ENCODE assay signal across 30 mouse cellular contexts in genomic region chr12:118043130-118043647, GRCm38 (mm10).
DNase-seq lines count a peak whose midpoint lies in the region; ATAC-seq and TF ChIP-seq lines count a peak whose summit lies in the region.
"Had no signal": no experiment of that assay in that cellular context is flagged by ENCODE, and none has a peak within 500 bp of the region (broad histone marks: within the 10 kb centered on the region; RNA-seq: fewer than 3 reads in every experiment).

No protein-coding gene starts in this region.

- no peak for TF ChIP-seq EP300 in heart, adult 2 months (IDR thresholded peaks at IDR 0.05; ENCODE audit: insufficient read depth, low read depth, low read length)
- no peak for TF ChIP-seq EP300 in liver, embryonic 14.5 days (IDR thresholded peaks at IDR 0.05; ENCODE audit: low read depth)

- H3K4me3 ChIP-seq in heart, adult 2 months, result no peak overlapping the region
- no peak overlapping the region for H3K4me3 ChIP-seq in liver, embryonic 14.5 days (ENCODE audit: insufficient read depth in 1 of 2, low read depth in 2 of 2, low read length in 2 of 2)
- H3K4me3 ChIP-seq in embryonic fibroblast, embryonic 13.5 days (ENCODE audit: insufficient read depth, low read length), result no peak overlapping the region
- H3K4me3 ChIP-seq: erythroblast, embryonic 14.5 days; heart, embryonic 12.5 days; hindbrain, embryonic 13.5 days; liver, embryonic 15.5 days; midbrain, embryonic 10.5 days; midbrain, embryonic 15.5 days; neural tube, embryonic 15.5 days had no signal

- H3K4me2 ChIP-seq in liver, embryonic 14.5 days (ENCODE audit: low read depth), result no peak overlapping the region
- H3K4me2 ChIP-seq: heart, embryonic 12.5 days; hindbrain, embryonic 13.5 days; liver, embryonic 15.5 days; midbrain, embryonic 15.5 days; neural tube, embryonic 15.5 days had no signal

- no peaks in the 10 kb centered on the region for H3K9me3 ChIP-seq in liver, embryonic 14.5 days (ENCODE audit: control insufficient read depth, low read length)
- H3K9me3 ChIP-seq: heart, embryonic 12.5 days; hindbrain, embryonic 13.5 days; liver, embryonic 15.5 days; midbrain, embryonic 10.5 days; midbrain, embryonic 15.5 days; neural tube, embryonic 15.5 days had no signal

- no peak for TF ChIP-seq POLR2A in heart, adult 2 months (IDR thresholded peaks at IDR 0.05; ENCODE audit: insufficient read depth, low read depth, low read length)
- no peak for TF ChIP-seq POLR2A in embryonic fibroblast, embryonic 13.5 days (IDR thresholded peaks at IDR 0.05; ENCODE audit: low read depth, low read length)

- H3K27ac ChIP-seq in heart, adult 2 months, result no peak overlapping the region
- H3K27ac ChIP-seq in liver, embryonic 14.5 days, result no peak overlapping the region
- H3K27ac ChIP-seq in embryonic fibroblast, embryonic 13.5 days (ENCODE audit: insufficient read depth, low read length), result no peak overlapping the region
- H3K27ac ChIP-seq: hindbrain, embryonic 13.5 days; liver, embryonic 15.5 days; midbrain, embryonic 10.5 days; midbrain, embryonic 15.5 days; neural tube, embryonic 15.5 days had no signal

- H3K4me1 ChIP-seq in heart, adult 2 months (ENCODE audit: control insufficient read depth, insufficient read depth, low read length), result no peaks in the 10 kb centered on the region; the same call in 1 of the 2 replicates
- no peaks in the 10 kb centered on the region for H3K4me1 ChIP-seq in liver, embryonic 14.5 days (replicated peaks; ENCODE audit: control insufficient read depth in 2 of 2, insufficient read depth in 2 of 2, low read length in 1 of 2)
- H3K4me1 ChIP-seq in embryonic fibroblast, embryonic 13.5 days (ENCODE audit: control insufficient read depth, insufficient read depth, low read length), result no peaks in the 10 kb centered on the region
- H3K4me1 ChIP-seq: hindbrain, embryonic 13.5 days; liver, embryonic 15.5 days; midbrain, embryonic 10.5 days; midbrain, embryonic 15.5 days; neural tube, embryonic 15.5 days had no signal

- no peak overlapping the region for H3K9ac ChIP-seq in heart, adult 2 months (ENCODE audit: low read depth, low read length)
- H3K9ac ChIP-seq in liver, embryonic 14.5 days (replicated peaks), result no peak overlapping the region
- H3K9ac ChIP-seq: heart, embryonic 12.5 days; hindbrain, embryonic 13.5 days; liver, embryonic 15.5 days; midbrain, embryonic 15.5 days; neural tube, embryonic 15.5 days had no signal

- 0 out of 2 replicates have a peak, but pooled peaks have one; percentile 23 for ATAC-seq in liver, embryonic 14.5 days (ENCODE audit: insufficient read depth)
- ATAC-seq: activated CD4-positive, CD25-positive, alpha-beta regulatory T cell, adult 4 months; CD4-positive, CD25-positive, alpha-beta regulatory T cell, adult 4 months; forebrain, embryonic 14.5 days; intestine, embryonic 16.5 days; midbrain, embryonic 15.5 days had no signal

- intact Hi-C loops in heart, adult 2 months (cut with DNase I), result no loop called here

- no peaks in the 10 kb centered on the region for H3K79me2 ChIP-seq in heart, adult 2 months (replicated peaks; ENCODE audit: control insufficient read depth, insufficient read depth, low read length)

- DNase-seq in heart, adult 11 months, result peak; percentile 17
- no peak for DNase-seq in heart, adult 2 months
- DNase-seq in liver, embryonic 14.5 days (ENCODE audit: low read depth in 3 of 3, low spot score in 3 of 3), result no peak
- no peak for DNase-seq in liver
- DNase-seq in Muller cell, postnatal 12 days (ENCODE audit: inconsistent ontology term), result no peak
- DNase-seq in embryo, embryonic 10.5 days (ENCODE audit: low spot score), result no peak
- DNase-seq: adrenal gland, adult 2 months; adrenal gland, postnatal 36 days; cerebellum, postnatal 10 days; gastrocnemius, postnatal 25 days; heart, adult 18-20 months; heart, postnatal 4 days; kidney, adult 9 months; kidney, postnatal 36 days; lung, postnatal 4 days; retina, postnatal 1 day; right cerebral cortex, postnatal 14 days; thymus, postnatal 4 days had no signal

- no peaks in the 10 kb centered on the region for H3K36me3 ChIP-seq in heart, adult 2 months (ENCODE audit: control insufficient read depth, insufficient read depth, low read length)
- no peaks in the 10 kb centered on the region for H3K36me3 ChIP-seq in liver, embryonic 14.5 days (replicated peaks; ENCODE audit: control insufficient read depth, insufficient read depth, low read depth)
- H3K36me3 ChIP-seq: heart, embryonic 12.5 days; hindbrain, embryonic 13.5 days; liver, embryonic 15.5 days; midbrain, embryonic 10.5 days; midbrain, embryonic 15.5 days; neural tube, embryonic 15.5 days had no signal

- WGBS in heart, adult 2 months, result 97% methylated on average over 1 of the region's 1 CpGs
- 64% methylated on average over 1 of the region's 1 CpGs for WGBS in liver, embryonic 14.5 days (ENCODE audit: insufficient replicate concordance)

- no peak for TF ChIP-seq CTCF in heart, adult 2 months (IDR thresholded peaks at IDR 0.05)
- no peak for TF ChIP-seq CTCF in liver, embryonic 14.5 days (IDR thresholded peaks at IDR 0.05; ENCODE audit: low read depth)
- TF ChIP-seq CTCF in embryonic fibroblast, embryonic 13.5 days (IDR thresholded peaks at IDR 0.05; ENCODE audit: borderline replicate concordance, insufficient read depth, low read length), result 0 out of 2 replicates have a peak, but pooled peaks have one; percentile 14

- no peaks in the 10 kb centered on the region for H3K27me3 ChIP-seq in heart, adult 2 months (ENCODE audit: control insufficient read depth, insufficient read depth, low read length)
- H3K27me3 ChIP-seq in liver, embryonic 14.5 days (ENCODE audit: control insufficient read depth, insufficient read depth, low read length), result no peaks in the 10 kb centered on the region
- H3K27me3 ChIP-seq: heart, embryonic 12.5 days; hindbrain, embryonic 13.5 days; liver, embryonic 15.5 days; midbrain, embryonic 15.5 days; neural tube, embryonic 15.5 days had no signal
